Mouse (Mus musculus) hindlimb bud, embryonic 11.5 days (tissue): ENCODE data around the gene Plekha6.

Experiments
- DNase-seq: peaks from one replicate; pipeline ENCODE4 v3.0.0-alpha.2; 2012; ENCODE audit warnings: low read depth, low spot score; ENCODE audit errors: extremely low spot score

Plekha6 gene

GRCm38 (mm10) chr1:133351762-133352161, 187.8 kb downstream of the Plekha6 start:
- DNase-seq: no peak
